Mouse (Mus musculus) lung, adult 2 months (tissue): ENCODE measurements around the gene Cav3.

ENCODE experiments used
- CTCF ChIP-seq: fragments of 200-500 bp; IDR thresholded peaks from 2 replicates; pipeline ENCODE4 v1.5.1; 2011; ENCODE audit warnings: mild to moderate bottlenecking, low read length, control low read depth; ENCODE audit not compliant: insufficient read depth
- POLR2A ChIP-seq: fragments of 200-500 bp; IDR thresholded peaks from 2 replicates; pipeline ENCODE4 v1.6.1; 2011; ENCODE audit warnings: low read depth, mild to moderate bottlenecking, control low read depth, low read length, borderline replicate concordance; ENCODE audit errors: extremely low read depth

DNA sequence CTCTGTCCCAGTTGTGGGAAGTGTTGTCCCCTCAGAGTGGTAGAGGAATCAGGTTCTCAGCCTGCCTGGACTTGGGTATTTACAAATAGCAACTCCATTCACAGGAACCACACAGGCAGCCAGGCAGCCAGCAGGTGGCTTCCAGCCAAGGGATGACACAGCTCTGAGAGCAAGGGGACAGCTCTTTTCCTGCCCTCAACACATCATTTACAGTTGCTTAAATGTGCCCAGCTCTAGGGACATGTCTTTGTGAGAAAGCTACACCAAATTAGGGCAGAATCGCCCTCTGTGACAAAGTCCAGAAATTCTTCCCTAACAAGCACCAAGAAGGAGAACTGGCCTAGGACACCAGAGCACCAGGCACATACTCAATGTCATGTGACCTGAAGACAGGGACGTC lies 41.9 kb downstream of the Cav3 start:
- TF ChIP-seq CTCF, result no peak
- TF ChIP-seq POLR2A, result no peak
